Mouse (Mus musculus): ENCODE data around the gene Spats1.

- TF ChIP-seq GATA1 (IDR thresholded peaks at IDR 0.05; ENCODE audit: low read length) (no peak), TAL1 (IDR thresholded peaks at IDR 0.05; ENCODE audit: low read length) (no peak)
These were observed 77.7 kb downstream of the Spats1 start for GRCm38 (mm10) chr17:45397541-45397940.

Data from erythroblast, embryonic 14.5 days (primary cell).